Mouse (Mus musculus) activated CD4-positive, CD25-positive, alpha-beta regulatory T cell, adult 9 weeks (primary cell): ENCODE data around the gene Gng7. TPM values are rescaled to one million over a fixed set of nuclear protein-coding genes. Genes with fewer than 3 reads are reported as not detected.

Experiments
- polyA plus RNA-seq: library from polyadenylated mRNA; unstranded; fragments of 100-300 nt; shearing (Covaris generic); gene quantifications from one replicate; pipeline ENCODE4 v1.2.1, GENCODE M21; 2017

Gene Gng7
- 0.09 TPM for polyA plus RNA-seq

DNA sequence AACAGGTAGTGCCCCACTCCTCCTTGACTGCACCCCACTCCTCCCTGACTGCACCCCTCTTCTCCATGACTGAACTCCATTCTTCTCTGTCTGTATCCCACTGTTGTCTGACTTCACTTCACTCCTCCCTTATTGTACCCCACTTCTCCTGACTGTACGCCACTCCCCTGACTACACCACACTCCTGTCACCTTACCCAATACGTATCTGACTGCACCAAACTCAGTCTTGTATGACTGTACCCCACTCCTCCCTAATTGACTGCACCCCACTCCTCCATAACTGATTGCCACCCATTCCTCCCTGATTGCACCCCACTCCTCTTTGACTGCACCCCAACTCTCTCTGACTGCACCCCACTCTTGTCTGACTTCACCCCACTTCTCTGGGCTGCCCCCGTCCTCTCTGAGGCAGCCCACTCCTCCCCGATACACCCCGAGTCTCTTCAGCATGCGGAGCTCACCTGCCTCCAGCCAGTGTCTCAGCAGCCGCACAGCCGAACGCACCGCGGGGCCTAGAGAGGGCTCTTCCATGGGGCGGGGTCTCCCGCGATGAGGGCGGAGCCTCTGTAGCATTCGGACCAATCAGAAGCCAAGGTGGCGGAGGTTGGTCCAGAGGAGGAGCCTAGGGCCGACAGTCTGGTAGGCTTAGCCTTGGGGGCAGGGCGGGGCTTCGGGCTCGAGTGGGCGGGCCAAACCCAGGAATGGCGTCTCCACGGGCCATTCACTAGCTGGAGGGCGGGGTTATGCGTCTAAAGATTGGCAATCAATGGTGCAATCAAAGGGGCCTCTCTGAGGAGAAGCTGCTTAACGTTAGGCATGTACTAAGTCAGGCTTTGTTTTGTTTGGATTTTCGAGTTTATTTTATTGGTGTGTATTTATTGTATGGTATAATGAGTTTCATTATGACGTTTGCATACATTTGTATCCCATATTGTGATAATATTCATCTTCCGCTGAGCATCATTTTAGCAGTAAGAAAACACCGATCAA is at the start of gene Gng7:
Gene Gng7 (minus strand): TSS at position 553 of the 992 bp plus-strand sequence.

GRCm38 (mm10) chr10:81059603-81060543 is 45.1 kb upstream of the Gng7 start, which contains the start of gene Sgta:
Gene Sgta (minus strand): TSS chr10:81060181.

DNA sequence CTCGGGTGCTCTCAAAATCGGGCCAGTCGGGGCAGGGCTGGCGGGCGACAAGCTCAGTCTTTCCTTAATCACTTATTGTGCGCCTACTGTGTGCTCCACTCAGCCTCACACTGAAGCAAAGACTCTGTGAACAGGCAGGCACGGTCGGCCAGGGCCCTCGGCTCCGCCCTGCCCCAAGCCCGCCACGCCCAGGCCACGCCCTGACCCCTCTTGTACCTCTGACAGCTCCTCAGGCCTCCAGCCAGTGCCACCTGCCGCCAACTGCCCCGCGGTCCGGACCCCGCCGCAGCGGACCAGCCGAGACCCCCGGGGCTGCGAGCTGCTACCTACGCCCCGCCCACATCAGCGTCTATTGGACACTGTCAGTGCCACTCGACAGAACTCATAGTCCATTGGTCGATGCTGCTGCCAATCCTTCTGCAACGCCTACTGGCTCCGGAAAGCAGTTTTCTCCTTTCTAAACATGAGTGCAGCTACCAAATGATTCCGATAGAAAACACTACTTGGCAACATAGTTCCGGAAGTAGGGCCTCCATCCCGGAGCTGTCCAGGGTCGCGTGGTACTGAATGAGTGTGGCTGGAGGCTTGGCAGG is 22.3 kb upstream of the Gng7 start, which contains the start of gene Slc39a3:
Gene Slc39a3 (minus strand): TSS at position 439 of the 593 bp plus-strand sequence.

GRCm38 (mm10) chr10:81025639-81026275 is 11.0 kb upstream of the Gng7 start, which contains the start of gene Diras1:
Gene Diras1 (minus strand): TSS chr10:81025662.

DNA sequence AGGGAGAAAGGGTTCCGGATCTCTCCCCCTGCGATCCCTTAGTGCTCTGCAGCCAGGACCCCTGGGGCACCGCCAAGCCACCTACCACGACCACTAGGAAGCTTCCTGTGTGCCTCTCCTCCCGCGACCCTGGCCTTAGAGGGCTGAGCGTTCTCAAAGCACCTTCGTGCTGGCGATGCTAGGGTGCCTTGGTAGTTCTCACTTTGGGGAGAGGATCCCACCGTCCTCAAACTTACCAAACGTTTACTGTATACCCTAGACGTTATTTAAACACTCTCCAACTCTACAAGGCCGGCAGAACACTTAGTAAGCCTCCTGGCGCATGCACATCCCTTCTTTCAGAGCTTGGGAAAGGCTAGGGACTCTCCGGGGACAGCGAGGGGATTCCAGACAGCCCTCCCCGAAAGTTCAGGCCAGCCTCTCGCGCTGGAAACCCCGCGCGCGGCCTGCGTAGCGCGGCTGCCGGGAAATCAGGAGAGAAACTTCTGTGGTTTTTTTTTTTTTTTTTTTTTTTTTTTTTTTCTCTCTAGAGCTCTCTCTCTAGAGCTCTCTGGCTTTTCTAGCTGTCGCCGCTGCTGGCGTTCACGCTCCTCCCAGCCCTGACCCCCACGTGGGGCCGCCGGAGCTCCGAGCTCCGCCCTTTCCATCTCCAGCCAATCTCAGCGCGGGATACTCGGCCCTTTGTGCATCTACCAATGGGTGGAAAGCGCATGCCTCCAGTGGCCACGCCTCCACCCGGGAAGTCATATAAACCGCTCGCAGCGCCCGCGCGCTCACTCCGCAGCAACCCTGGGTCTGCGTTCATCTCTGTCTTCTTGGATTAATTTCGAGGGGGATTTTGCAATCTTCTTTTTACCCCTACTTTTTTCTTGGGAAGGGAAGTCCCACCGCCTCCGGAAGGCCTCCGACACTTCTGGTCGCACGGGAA is 85.2 kb downstream of the Gng7 start, which contains the start of gene Gadd45b:
Gene Gadd45b (plus strand): TSS at position 775 of the 928 bp plus-strand sequence.

GRCm38 (mm10) chr10:80917779-80918434 is 96.8 kb downstream of the Gng7 start, which contains the start of gene Lmnb2:
Gene Lmnb2 (minus strand): TSS chr10:80918245.

DNA sequence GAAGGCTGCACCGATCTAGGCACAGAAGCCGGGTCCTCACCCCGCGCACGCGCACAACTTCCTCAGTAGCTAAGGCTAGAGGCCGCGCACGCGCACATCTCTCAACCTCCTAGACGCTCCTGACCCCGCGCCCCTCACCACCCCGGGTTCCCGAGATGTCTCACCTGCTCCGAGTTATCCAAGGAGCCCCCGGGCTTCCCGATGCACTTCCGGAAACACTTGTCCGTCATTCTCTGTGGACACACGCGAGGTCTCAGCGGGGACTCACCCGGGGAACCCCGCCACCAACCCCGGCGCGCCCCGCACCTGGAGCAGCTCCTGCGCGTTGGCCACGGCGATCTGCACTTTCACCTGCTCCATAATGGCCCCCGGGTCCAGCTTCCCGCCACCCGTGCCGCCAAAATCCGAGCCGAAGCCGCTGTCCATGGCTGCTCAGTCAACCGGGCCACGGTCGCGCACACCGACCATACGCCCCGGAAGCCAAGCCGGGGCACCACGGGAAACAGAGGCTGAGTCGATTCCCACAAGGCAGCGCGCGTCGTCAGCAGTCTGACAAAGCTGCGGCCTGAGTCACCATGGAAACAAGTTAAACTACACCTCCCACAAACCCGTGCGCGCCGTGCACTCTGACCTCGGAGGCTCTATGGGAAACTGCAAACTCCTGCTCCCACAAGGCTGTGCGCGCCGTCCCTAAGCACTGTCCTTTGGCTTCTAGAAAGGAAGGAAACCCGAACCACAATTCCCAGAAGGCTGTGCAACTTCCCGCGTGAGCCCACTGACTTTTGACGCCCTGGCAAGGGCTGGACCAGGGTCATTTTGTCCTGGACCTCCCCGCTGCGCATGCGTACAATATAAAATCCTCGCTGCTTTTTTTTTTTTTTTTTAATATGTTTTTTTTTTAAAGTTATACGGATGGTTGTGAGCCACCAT is 114.2 kb downstream of the Gng7 start, which contains the start of gene Timm13:
Gene Timm13 (minus strand): TSS at position 652 of the 930 bp plus-strand sequence.

Other genes starting within 250 kb of the Gng7 start
- gene Sf3a2, start 216.7 kb downstream of the Gng7 start, polyA plus RNA-seq: 75.0 TPM
- gene Plekhj1, start 216.3 kb downstream of the Gng7 start, polyA plus RNA-seq: 206 TPM
- gene Amh, start 209.7 kb downstream of the Gng7 start, polyA plus RNA-seq: not detected
- gene Jsrp1, start 201.4 kb downstream of the Gng7 start, polyA plus RNA-seq: not detected
- gene Oaz1, start 188.3 kb downstream of the Gng7 start, polyA plus RNA-seq: 2,065 TPM
- gene Lingo3, start 170.9 kb downstream of the Gng7 start, polyA plus RNA-seq: not detected
- 190 TPM for gene Lsm7, start 159.7 kb downstream of the Gng7 start, polyA plus RNA-seq
- gene Sppl2b, start 159.7 kb downstream of the Gng7 start, polyA plus RNA-seq: 41.4 TPM
- gene Tmprss9, start 143.1 kb downstream of the Gng7 start, polyA plus RNA-seq: not detected
- 242 TPM for gene Timm13, start 114.0 kb downstream of the Gng7 start, polyA plus RNA-seq
- gene Lmnb2, start 96.7 kb downstream of the Gng7 start, polyA plus RNA-seq: 16.4 TPM
- gene Gadd45b, start 84.9 kb downstream of the Gng7 start, polyA plus RNA-seq: 93.9 TPM
- not detected for gene Diras1, start 10.7 kb upstream of the Gng7 start, polyA plus RNA-seq
- gene Slc39a3, start 22.5 kb upstream of the Gng7 start, polyA plus RNA-seq: 15.1 TPM
- 116 TPM for gene Sgta, start 45.2 kb upstream of the Gng7 start, polyA plus RNA-seq
- 13.1 TPM for gene Thop1, start 55.1 kb upstream of the Gng7 start, polyA plus RNA-seq
- gene Creb3l3, start 83.9 kb upstream of the Gng7 start, polyA plus RNA-seq: not detected
- 37.8 TPM for gene Map2k2, start 91.0 kb upstream of the Gng7 start, polyA plus RNA-seq
- 32.9 TPM for gene Zbtb7a, start 120.3 kb upstream of the Gng7 start, polyA plus RNA-seq
- 43.2 TPM for gene Pias4, start 153.0 kb upstream of the Gng7 start, polyA plus RNA-seq
- 869 TPM for gene Eef2, start 161.7 kb upstream of the Gng7 start, polyA plus RNA-seq
- 10.4 TPM for gene Dapk3, start 168.1 kb upstream of the Gng7 start, polyA plus RNA-seq
- not detected for gene 4930442H23Rik, start 168.9 kb upstream of the Gng7 start, polyA plus RNA-seq
- gene Nmrk2, start 187.1 kb upstream of the Gng7 start, polyA plus RNA-seq: 0.21 TPM
- 11.9 TPM for gene Atcay, start 215.9 kb upstream of the Gng7 start, polyA plus RNA-seq
- 4.7 TPM for gene Zfr2, start 218.2 kb upstream of the Gng7 start, polyA plus RNA-seq
- gene Matk, start 238.0 kb upstream of the Gng7 start, polyA plus RNA-seq: 128 TPM